Mouse (Mus musculus) bone marrow, adult 2 months (tissue): ENCODE results near the gene Podxl2.

Experiments
- CTCF ChIP-seq: fragments of 200-500 bp; IDR thresholded peaks from 2 replicates; pipeline ENCODE4 v1.5.1; 2011; ENCODE audit warnings: low read length, control low read depth; ENCODE audit not compliant: control insufficient read depth, insufficient read depth
- POLR2A ChIP-seq: fragments of 200-500 bp; IDR thresholded peaks from 2 replicates; pipeline ENCODE4 v1.6.1; 2011; ENCODE audit warnings: low read depth, mild to moderate bottlenecking, control low read depth, low read length, borderline replicate concordance; ENCODE audit not compliant: control insufficient read depth

DNA sequence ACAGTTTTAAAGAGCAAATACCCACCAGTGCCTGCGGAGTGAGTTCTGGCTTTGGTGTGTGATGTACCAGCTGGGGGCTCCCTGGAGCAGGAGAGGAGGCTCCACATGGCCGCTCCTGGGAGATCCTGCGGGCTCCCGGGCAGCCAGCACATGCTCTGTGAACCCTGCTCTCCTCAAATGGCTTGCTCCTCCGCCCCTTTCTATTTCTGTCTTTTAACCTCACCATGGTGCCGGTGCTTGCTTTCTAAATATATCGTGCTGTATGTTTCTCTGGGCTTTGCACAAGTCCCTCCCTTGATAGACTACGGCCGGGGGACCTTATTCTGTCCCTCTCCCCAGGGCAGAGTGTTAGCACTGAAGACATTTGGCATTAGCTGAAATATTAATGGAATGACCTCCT lies 17.6 kb downstream of the Podxl2 start:
- TF ChIP-seq CTCF (peak; percentile 5; the same call in 1 of the 2 replicates), POLR2A (no peak)
